Mouse (Mus musculus) left cerebral cortex, postnatal 14 days (tissue): ENCODE data around the gene Tkfc. TPM values are rescaled to one million over a fixed set of nuclear protein-coding genes. Genes with fewer than 3 reads are reported as not detected.
"Not testable (repeated sequence)": the region's sequence is repeated elsewhere in the genome, so short reads cannot be mapped to it uniquely, and the experiment has no call there.

Source experiments
- DNase-seq, 2 experiments: peaks; one replicate each; pipeline ENCODE4 v3.0.0; 2021 to 2022; ENCODE audit warnings: low spot score in 2 of 2, mixed read lengths in 1 of 2
- intact Hi-C: fragments of 180-260 bp; cut with DNase I; formaldehyde crosslinking; loops from one replicate; pipeline ENCODE4 v1.15.1; 2025
- total RNA-seq, 2 experiments: library from RNA; stranded (reverse); gene quantifications; 2 replicates each; pipeline ENCODE4 v1.2.3; 2021

The Tkfc gene
- total RNA-seq, 2 experiments from 2014 or later = 24.7 to 26.2 TPM

GRCm38 (mm10) chr19:10591659-10592377 is 13.6 kb downstream of the Tkfc start:
- no peak for DNase-seq

GRCm38 (mm10) chr19:10590301-10590700 is 15.2 kb downstream of the Tkfc start:
- DNase-seq = no peak
- intact Hi-C loops = no loop called here

More at GRCm38 (mm10) chr19:10591659-10592377, 13.6 kb downstream of the Tkfc start:
- intact Hi-C loops = no loop called here

- intact Hi-C loops = no loop called here
- no peak for DNase-seq
These were observed 16.2 kb downstream of the Tkfc start for GRCm38 (mm10) chr19:10589127-10589857.

GRCm38 (mm10) chr19:10587231-10587630 is 18.2 kb downstream of the Tkfc start:
- intact Hi-C loops = no loop called here
- DNase-seq = no peak

DNA sequence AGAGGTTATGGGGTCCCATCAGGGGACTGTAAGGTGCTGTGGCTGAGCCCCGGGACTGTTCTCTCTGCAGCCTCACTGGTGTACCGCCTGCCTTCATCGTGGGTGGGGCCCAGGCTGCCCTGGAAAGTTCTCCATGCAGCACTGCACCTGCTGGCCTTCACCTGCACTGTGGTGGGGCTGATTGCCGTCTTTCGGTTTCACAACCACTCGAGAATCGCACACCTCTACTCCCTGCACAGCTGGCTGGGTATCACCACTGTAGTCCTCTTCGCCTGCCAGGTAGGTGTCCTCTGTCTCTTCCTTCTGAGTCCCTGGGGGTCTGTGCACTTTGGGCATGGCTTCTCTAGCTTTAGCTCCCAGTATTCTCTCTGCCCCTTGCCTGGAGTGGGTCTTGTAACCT is 20.3 kb downstream of the Tkfc start:
- no peak for DNase-seq
- intact Hi-C loops = no loop called here

DNA sequence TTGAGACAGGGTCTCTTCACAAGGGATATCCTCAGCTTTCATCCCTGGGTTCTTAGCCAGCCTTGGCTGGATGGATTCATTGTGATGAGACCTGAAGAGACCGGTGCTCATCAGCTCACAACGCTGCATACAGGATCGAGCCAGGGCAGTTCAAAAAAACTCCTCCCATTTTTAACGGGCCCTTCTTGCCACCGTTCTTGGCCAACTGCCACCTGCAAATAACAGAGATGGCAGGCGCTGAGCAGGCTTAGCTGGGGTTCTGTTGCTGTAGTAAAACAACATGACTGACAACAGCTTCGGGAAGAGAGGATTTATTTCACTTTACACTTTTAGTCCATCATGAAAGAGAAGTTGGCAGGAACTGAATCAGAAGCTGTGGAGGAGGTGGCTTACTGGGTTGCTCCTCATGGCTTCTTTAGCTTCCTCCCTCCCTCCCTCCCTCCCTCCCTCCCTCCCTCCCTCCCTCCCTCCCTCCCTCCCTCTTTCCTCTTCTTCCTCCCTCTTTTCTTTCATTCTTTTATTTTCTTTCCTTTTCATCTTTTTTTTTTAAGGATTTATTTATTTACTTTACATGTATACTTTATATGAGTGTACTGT is 21.8 kb downstream of the Tkfc start:
- no peak for DNase-seq
- intact Hi-C loops = no loop called here

DNA sequence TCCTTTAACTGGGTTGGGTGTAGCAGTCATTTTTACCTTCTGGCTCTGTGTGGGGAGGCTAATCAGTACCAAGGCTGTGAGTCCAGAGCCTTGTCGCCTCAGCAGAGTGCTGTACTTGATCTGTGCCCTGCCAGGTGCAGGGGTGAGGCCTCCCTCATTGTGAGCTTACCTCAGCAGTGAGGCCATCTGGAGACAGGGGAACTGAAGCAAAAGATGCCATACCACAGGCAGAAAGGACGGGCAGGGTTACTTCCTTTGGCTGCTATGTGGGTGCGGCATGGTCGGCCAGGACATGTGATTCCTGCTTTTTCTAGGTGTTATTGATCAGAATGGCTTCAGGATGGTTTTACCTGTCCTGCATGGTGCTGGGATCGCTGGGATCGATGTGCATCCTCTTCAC is 23.5 kb downstream of the Tkfc start:
- DNase-seq = no peak
- intact Hi-C loops = no loop called here

DNA sequence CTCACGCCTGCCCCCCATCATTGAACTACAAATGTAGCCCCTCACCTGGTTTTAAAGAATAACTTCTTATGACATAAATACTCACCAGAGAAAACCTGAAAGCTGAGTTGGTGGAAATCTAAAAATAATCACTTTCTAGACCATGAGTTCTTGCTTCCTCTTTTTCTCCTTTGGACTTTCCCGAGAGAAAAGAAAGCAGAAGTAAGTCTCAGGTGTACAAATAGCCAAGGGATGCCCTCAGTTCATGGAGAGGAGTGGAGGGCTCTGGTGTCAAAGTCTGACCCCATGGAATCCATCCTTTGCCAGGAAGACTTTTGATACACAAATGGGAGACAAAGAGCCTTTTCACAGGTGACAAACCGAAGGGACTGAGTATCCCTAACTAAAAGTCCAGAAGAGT is 24.7 kb downstream of the Tkfc start:
- no peak for DNase-seq
- intact Hi-C loops = no loop called here

GRCm38 (mm10) chr19:10580102-10580501 is 25.4 kb downstream of the Tkfc start:
- intact Hi-C loops = no loop called here
- DNase-seq = no peak

DNA sequence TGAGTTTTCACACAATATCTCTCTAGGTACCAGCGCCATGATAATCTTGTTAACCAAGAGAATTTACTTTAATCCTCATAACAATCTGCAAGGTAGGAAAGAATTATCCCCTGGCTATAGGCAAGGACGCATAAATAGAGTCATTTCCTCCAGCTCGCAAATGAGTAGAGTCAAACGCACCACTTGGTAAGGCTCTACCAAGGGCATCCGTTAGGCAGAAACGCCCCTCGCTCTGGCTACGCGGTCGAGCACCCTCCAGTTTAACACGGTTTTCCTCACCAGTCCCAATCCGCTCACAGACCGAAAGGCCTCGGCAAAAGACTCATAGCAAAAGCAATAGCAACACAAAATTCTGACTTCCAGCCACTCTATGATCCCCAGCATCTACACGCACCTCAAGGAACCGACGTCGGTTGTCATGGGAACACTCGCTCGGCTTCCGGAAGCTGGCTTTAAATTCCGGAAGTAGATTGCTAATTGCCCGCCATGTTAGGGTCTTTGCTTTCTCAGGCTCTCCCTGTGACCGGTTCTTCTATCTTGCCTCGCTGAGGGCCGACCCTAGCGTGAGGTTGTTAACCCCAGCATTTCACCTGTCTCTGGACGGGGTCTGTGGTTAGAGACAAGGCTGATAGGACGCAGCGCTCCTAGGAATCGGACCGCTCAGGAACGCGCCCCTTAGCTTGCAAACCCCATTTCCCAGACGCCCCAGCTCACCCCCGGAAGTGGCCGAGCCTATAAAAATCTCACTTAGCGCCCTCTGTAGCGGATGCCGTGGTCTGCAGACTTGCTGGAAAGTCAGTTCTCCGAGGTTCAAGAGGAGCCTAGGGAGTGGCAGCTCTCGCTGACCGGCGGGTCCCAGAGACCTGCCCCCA is 28.5 kb downstream of the Tkfc start, which contains the start of the genes Cyb561a3 and Tmem138:
Gene Cyb561a3, plus strand, starts transcription at position 483 of the 872 bp plus-strand sequence.
Gene Tmem138, minus strand, starts transcription at position 673 of the 872 bp plus-strand sequence.
- peak; percentile 92 to 94 for DNase-seq
- intact Hi-C loops = loop anchor here (1.0 kb wide), 1 partner anchor 28 kb away; the partner anchor contains the start of genes Ddb1 and Tkfc

DNA sequence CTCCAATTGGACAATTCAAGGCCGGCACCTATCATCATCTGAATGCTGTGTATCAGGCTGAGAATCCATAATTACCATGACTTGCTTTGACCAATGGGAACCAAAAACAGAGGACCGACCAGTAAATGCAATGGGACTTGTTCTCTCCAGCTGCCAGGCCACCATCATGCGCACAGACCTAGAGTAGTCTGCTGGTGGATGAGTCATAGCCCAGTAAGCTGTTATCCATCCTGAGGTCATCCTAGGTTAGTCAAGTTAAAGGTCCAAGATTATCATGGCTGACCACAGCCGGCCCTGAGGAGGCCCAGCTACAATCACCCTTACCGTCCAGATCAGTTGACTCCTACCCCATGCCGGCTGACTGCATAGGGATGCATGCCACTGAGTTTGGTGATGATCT is 35.8 kb downstream of the Tkfc start:
- DNase-seq = no peak
- intact Hi-C loops = no loop called here

DNA sequence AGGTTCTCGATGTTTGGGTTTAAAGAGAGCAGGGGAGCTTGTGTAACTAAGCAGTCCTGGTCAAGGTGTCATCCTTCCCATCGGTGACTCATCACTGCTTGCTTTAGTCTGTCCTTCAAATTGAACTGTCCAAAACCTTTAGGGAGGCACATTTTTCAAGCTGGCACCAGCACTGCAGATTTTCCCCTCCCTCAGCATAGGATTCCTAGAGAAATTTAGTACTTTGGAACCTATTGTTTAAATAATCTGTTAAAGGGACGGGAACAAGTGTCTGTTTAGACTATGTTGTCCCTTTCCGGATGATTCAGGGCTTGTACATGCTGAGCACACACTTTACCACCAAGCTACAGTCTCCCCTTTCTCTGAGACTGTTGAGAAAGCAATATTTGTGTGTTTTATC is 40.2 kb downstream of the Tkfc start:
- DNase-seq = no peak
- intact Hi-C loops = no loop called here

- intact Hi-C loops = no loop called here
These were observed 41.2 kb downstream of the Tkfc start for GRCm38 (mm10) chr19:10564278-10564677.

GRCm38 (mm10) chr19:10562351-10562750 is 43.1 kb downstream of the Tkfc start:
- intact Hi-C loops = no loop called here
- no peak for DNase-seq

More at GRCm38 (mm10) chr19:10564278-10564677, 41.2 kb downstream of the Tkfc start:
- DNase-seq = no peak

DNA sequence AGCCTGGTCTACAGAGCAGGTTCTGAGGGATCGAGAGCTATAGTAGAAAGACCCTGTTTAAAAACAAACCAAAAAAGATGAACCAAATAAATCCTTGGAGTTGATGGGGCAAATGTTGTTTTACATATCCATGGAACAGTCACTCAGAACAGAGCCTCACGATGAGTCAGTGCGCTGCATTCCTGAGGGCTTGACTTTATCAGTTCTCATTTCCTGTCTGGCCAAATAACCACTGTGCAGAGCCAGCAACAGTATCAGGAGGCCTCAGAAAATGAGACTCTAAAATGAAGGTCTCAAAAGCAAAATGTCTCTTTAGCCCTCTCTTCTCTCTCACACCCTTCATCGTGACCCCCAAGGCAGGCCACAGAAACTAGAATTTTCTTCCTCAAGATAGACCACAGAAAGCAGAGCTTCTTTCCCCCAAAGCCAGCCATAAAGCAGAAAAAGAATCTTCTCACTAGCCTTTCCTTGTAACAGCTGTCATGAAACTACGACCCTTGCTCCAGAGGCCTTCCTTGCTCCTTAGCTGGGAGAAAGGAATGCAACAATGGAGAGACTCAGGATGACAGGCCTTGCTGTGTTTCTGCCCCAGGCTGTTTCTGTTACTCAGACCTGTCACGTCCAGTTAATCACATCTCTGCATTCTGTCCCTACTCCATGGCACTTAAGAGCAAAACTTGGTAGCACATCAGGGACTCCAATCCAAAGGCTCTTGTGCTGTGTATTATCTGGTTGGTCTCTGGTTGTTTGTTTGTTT is 43.7 kb downstream of the Tkfc start:
- intact Hi-C loops = no loop called here
- DNase-seq = no peak

- intact Hi-C loops = no loop called here
- DNase-seq = no peak
These were observed 45.3 kb downstream of the Tkfc start for GRCm38 (mm10) chr19:10560108-10560507.

- intact Hi-C loops, DNase-seq: not testable (repeated sequence)
These were observed 47.5 kb downstream of the Tkfc start for GRCm38 (mm10) chr19:10557837-10558375.

- intact Hi-C loops = no loop called here
- no peak for DNase-seq
These were observed 48.0 kb downstream of the Tkfc start for GRCm38 (mm10) chr19:10557430-10557829.
